Mouse (Mus musculus) right cerebral cortex, adult 2 months (tissue): Measurements from ENCODE around the gene Emc6.

ENCODE experiments used
- DNase-seq, 2 experiments: peaks; one replicate each; pipeline ENCODE4 v3.0.0; 2021 to 2022; ENCODE audit warnings: low spot score in 2 of 2

The Emc6 gene

DNA sequence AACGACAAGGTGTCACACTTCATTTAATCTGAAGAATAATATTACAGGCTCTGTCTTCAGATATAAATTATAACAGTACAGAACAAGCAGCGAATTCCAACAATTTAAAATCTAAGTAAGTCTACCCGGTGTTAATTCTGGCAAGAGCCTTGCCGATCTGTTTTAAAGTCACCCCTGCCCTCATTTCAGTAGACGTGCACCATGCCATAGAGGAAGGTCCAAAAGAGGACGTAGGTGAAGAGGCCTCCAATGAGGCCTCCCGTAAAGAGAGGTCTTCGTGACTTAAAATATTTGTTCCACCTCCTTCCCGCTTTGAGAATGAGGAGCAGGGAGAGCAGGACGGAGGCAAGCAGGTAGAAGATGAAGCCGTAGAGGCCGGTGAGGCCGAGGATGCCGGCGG, 651 bp downstream of the Emc6 start:
- DNase-seq, result no peak

DNA sequence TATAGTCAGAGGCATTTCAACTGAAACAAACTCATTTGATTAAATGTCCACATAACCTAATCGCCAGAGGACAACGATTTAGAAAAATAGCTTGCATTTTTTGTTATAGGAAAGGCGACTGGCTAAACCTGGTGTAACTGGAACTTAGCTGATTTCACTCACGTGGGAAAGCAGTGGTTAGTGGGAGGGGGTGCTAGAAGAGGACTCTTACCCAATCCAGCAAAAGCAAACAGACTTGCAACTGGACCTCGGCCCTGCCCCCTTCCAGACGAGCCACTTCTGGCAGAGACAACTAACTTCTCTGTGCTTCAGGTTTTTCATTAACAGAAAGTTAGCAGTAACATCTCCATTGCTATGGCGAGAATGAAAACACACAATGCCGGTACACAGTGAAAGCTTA, 1.2 kb downstream of the Emc6 start:
- DNase-seq, result no peak

DNA sequence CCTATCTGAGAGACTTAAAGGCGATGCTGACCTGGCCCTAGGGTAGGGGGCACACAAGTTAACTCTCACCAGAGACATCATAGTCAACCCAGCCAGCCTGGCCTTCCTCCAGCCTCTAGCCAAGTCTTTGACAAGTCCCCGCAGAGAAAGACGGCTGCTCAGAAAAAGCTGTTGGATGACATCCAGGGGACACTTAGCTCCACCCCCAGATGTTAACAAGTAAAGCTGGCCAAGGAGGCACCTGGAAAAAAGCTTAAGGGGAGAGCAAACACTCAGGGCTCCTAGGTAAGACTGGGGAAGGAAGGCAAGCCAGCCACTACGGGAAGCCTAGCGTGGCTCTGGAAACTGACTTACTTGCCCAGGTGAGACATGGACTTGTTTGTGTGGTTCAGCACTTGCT, 4.7 kb downstream of the Emc6 start:
- no peak for DNase-seq

DNA sequence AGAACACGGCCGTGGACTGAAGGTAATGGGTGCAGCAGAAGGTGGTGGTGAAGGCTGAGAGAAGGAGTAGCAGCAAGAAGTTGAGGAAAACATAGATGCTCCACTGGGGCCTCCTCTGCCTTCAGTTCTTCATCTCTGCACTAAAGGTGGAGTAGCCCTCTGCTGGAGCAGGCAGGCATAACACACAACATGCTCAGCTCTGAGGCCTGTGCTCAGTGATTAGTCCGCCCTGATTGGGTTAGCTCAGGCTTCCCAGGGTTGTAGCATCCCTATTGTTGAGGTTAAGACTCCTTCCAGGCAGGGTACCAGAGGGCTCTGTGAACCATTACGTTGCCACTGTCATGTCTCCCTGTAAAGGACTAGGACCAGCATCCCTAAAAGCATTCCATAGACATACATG, 7.6 kb downstream of the Emc6 start:
- peak; percentile 66 to 70 for DNase-seq

DNA sequence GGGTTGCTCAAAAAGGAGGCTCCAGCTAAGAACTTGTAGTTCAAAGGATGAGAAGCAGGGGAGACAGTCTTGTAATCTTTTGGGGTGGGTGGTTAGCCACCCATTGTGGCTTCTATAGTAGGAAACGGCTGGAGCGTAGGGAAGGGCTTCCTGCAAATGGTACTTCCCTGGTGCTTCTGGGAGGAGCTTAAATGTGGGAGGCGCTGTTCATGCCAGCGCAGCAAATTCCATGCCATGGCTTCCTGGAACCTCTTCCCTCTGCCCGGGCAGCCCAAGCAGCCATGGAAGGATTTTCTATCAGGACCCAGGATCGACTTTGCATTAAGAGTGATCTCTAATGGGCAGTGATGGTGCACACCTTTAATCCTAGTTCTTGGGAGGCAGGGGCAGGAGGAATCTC, 8.3 kb downstream of the Emc6 start:
- DNase-seq, result no peak

DNA sequence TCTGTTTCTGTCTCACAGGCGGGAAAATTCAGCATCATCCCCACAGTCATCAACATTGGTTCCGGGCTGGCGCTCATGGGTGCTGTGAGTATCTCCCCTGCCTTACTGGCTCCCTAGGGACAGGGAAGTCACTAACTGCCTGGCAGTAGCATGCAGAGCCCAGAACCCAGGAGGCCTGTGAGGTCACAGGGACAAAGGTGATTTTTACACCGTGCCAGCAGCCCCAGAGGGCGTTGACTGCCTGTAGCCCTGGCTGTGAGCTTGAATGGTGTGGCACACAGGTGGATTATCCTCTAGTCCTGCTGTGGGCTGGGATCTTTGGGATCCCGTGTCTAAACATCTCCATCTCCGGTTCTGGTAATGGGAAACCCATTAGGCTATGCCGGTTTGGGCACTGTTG, 8.8 kb downstream of the Emc6 start:
- DNase-seq, result no peak

DNA sequence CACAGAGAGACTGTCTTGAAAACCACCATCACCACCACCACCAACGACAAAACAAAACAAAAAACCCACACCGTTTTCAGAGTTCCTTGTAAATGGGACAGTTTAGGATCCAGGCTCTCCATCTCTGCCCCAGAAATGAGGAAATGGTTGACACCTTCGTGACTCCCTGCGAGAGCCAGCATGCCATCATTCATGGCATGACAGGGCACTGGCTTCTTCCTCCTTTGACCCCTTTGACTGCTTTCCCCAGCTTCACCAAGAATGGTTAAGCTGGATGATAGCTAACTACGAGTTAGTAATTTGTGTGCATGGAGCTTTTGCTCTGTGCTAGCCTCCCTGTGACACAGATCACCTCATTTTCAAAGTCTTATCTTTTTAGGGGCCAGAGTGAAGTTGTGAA, 14.6 kb downstream of the Emc6 start:
- no peak for DNase-seq

DNA sequence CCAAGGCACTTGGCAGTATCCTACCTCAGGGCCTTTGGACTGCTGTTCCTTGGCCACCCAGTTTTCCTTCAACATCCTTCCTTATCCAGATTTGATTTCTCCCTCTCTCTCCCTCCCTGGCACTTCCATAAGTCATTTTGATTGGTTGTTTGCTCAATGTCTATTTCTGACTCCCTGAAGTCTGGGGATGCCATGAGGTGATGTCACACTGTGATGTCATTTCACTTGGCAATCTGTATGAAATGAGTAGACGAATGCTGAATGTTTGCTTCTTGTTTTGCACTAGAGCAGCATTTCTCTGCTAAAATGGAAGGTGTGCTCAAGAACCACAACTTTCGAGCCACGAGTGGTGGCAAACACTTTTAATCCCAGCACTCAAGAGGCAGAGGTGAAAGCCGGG, 15.2 kb downstream of the Emc6 start:
- DNase-seq, result no peak

DNA sequence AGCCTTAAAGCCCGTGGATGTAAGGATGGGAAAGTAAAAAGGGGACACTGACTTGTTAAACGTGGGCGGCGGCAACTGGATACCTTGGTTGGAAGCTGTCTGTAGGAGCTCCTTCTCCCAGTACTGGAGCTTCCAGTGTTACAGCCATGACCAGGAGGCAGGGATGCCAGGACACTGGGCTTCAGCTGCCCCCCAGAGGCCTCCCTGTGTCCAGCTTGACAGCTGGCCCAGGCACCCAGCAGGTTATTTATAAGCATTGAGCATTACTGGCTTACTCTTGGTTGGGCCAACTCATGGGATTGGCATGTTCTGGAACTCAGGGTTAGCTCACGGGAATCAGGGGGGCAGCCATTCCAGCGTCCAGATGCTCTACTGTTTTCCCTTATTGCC, 16.0 kb downstream of the Emc6 start:
- no peak for DNase-seq

DNA sequence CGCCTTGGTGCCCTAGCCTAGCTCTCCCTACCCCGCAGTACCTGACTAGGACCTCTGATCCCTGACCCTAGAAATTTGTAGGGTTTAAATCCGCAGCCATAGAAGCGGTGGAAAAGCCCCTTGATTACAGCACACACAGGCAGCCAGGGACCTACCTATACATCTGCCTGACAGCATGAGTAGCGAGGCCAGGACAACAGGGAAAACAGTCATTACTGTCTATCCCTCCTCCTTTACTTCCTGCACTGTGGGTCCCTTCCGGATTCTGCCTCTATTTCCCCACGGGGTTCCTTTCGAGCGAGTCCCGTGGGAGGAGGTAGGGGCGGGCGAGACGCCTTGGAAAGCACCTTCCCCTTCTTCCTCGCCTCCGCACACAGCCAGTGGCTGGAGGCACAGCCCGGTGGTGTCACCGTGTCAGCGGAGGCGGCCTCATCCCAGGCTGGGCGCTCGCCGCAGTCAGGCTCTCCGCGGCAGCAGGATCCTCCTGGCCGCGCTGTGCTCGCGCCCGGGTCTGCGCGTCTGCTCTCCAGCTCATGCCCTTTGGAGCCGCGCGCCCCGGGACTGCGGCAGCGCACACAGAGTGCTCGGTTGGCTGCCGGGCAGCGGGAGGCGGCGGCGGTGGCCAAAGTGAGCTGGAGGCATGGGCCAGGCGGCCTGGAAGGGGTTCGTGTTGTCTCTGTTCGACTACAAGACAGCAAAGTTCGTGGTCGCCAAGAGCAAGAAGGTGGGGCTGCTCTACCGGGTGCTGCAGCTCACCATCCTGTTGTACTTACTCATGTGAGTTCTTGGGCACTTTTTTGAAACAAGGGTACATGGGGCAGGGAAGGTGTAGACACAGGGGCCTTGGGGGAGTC, 16.7 kb downstream of the Emc6 start, which contains the start of gene P2rx5:
Gene P2rx5 (plus strand): TSS at position 465 of the 854 bp plus-strand sequence.
- DNase-seq, result peak in 1 of 2 experiments; percentile 13

DNA sequence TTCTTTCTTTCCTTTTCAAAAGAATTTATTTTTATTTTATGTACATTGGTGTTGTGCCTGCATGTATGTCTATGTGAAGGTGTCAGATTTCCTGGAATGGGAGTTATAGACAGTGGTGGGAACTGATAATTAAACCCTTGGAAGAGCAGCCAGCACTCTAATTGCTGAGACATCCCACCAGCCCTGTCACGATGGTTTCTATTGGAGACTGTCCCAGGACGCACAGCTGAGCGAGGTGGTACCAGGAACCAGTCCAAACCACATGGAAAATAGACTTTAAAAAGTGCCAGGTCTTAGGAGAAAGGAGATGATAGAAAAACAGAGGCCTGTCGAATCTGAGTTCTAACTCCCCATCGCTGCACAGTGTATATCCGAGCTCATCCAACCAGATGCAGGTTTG, 21.8 kb downstream of the Emc6 start:
- DNase-seq, result no peak

DNA sequence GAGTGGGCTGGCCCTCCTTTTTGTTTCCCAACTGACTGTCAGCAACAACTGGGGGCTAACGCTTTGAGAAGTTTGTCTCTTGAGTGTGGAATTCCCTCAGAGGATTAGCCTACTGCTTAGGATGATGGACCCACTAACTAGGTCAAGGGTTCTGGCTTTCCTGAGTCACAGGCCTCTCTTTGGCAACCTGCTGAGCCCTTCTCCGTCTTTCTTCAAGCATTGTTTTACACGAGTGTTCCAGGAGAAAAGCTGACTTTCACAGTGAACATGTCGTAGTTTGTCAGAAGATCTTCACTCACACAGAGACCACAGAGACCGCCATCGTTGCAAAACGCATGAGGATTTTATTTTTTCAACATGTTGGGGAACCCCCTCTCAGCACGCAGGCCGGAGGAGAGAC, 28.6 kb downstream of the Emc6 start:
- DNase-seq, result no peak

DNA sequence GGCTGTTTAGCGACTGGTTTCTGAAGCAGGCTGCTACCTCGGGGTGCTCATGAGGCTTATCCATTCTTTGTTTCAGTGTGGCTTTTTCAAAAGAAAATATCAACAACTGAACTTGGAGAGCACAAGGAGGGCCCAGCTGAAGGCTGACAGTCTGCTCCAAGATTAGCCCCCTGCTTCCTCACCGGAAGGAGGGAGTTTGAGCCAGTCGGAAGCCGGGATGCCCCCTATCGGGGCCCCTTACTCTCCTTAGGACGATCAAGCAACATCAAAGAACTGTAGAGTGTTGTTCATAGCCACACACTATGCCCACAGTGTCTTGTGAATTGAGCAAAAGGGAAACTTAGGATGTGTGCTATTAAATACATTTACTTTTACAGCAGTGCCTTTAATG, 29.9 kb downstream of the Emc6 start:
- no peak for DNase-seq

DNA sequence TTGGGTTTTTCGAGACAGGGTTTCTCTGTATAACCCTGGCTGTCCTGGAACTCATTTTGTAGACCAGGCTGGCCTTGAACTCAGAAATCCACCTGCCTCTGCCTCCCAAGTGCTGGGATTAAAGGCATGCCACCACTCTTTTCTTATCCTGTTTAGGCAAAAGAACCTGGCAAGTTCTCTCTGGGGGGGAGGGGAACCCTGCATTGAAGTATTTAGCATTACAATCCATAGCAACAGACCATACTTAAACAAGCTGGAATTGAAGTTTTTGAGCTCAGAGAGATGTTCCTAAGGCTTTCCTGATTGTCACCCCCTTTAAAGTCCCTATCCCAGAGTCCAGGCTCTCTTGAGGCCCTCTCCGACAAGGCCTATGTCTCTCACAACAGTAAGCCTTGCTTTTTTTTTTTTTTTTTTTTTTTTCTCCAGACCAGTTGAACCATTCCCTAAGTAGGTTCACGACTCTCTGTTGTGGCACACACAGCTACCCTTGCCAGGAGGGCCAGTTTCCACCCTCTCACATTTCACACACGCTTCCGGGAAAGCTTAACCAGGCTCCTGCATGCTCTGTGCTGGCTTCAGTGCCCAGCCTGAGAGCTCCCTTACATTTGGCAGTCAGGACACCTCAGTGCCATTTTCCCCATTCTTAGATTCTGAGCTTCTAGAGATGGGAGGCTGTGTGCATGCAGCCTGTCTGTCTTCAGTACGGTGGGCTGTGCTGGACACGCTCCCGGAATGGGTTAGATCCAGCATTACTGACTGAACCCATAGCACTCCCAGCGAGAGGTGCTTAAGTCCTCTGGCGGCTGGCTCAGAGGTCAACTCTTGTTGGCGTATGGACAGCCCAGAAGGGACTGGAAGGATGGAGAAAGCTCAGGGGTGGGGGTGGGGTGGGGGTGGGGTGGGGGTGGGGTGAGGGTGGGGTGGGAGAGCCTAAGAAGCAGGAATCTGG, 30.5 kb downstream of the Emc6 start:
- DNase-seq, result no peak

DNA sequence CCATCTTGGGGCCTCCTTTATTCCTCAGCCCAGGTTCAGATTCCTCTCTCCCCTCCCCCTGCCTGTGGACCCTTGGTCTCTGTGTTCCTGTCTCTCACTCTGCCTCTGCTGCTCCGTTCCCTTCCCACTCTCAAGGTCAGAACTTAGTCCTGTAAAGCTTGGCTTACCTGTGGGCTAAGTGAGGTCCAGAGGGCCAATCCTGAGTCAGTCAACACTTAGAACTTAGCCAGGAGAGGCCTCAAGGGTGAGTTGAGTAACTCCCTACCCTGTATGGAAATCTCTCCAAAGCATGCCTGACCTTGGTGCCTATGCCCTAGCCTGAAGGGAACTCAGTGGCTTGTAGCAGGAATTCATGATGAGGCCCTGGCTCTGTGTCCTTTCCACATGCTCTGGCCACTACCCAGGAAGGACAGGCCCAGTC, 32.6 kb downstream of the Emc6 start:
- DNase-seq, result no peak

DNA sequence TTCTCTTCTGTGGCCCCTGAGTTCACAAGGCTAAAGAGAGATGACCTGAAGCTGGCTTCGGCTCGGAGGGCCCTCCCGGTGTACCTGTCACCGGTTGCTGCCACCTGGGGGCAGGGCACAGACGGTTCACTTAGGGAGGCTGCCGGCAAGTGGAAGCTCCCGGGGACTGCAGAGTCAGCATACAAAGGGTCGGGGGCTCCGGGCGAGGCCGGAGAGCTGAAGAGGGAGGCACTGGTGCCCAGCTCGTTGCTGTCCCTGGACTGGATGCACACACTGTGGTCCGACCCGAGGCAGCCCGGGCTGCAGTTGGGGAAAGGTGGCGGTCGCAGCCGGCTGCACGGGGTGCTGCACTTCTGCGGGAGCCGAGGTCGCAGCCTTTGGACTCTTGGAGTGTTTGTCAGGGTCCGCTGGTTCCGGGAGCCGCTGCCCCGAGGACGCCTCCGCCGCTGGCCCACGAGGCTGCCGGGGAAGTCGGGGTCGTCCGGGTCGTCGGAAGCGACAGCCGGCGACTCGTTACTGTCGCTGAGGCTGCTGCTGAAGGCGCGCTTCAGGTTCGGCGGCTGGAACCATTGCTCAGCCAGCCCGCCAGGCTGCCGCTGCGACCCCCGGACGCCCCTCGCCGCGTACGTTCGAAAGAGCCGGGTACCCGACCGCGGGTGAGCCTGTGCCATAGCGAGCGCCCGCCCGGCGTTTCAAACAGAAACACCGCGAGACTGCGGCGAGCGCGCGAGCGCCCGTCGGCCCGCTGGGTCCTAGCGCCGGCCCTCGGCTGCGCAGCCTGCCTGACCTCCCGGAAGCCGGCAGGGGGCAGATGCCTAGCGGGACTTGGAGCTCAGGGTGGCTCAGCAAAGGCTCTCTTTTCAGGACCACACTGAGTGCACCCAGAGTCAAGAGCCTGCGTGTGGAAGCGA, 39.0 kb downstream of the Emc6 start, which contains the start of gene Haspin:
Gene Haspin (minus strand): TSS at position 704 of the 911 bp plus-strand sequence.
- DNase-seq, result peak; percentile 88

DNA sequence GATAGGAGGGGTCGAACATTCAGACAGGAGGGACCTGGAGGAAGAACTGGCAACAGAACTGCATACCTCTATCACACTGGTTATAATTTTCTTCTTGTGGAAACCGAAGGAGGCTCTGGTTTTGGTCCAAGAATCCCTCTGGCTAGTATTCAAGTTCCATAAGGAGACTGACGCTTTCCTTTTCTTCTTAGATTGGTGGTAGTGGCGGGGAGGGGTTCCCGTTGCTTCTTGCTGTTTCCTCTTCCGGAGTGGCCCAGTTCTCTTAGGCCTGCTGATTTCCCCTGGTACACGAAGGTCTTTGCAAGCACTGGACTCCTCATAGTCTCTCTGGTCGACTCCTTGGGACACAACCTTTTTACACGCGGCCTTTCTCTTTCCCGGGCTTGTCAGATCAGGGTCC, 39.7 kb downstream of the Emc6 start:
- no peak for DNase-seq

DNA sequence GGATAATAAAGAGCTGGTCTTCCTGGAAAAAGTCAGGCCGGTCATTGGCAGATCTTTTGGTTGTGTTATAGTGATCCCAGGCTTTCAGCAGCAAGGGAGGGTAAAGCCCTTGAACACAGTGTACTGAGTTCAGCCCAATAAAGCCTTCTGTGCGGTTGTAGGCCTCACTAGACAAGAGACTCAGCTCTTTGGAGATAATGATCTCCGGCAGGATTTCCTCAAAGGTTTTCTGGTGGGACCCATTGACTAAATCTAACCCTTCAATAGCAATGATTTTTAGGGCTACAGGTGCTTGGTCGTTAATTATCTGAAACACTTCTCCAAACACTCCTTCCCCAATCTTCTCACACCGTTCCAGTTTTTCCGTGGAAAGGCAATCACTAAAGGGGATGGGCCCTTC, 40.2 kb downstream of the Emc6 start:
- DNase-seq, result no peak

DNA sequence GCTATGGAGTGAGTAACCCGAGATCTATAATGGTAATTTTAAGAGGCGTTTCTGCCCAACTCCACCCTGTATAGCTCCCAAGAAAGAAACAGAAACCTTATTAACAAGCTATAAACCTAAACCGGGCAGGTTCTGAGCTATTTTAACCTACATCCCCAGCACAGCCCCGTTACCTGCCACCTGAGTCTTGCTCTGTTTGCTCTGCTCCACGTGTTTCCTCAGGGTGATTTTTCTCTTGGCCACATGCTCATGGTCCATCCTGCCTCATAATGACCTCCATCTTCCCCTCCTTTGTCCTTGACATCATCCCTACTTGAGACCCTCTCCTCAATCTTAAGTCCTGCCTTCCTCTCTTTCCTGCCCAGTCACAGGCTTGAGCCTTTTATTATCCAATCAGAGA, 42.6 kb downstream of the Emc6 start:
- DNase-seq, result no peak

DNA sequence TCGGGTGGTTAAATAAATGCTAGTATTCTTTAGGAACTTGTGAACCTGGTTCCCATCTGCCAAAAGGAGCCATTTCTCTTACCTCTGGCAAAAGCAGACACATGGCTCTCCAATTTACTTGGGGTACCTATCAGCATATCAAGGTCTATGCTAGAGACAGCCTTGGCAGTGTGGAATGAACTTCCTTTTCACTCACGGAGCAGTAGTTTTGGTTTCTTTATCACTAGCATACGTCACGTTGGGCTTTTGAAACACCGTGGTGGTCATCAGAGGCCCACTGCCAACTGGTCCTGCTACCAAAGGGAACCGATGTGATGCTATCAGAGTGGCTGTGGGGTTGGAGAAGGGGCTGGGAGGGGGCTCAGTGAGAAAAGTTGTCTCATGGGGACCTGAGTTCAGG, 43.8 kb downstream of the Emc6 start:
- no peak for DNase-seq

DNA sequence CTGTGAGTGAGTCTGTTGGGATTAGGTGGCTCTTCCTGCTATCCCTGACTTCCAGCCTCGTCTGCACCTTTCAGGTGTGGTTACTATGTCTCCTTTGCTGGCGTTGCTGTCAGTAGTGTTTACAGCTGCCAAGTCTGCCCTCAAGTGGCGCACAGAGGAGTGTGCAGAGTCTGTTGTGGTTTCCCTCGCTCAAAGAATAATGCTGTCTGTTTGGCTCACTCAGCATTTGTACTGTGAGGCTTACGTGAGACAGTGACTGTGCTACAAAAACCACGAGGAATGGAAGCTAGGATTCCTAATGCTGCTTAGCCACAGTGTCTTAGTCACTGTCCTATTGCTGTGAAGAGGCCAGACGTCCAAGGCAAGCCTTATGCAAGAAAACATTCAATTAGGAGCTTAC, 45.8 kb downstream of the Emc6 start:
- peak; percentile 40 to 43 for DNase-seq

DNA sequence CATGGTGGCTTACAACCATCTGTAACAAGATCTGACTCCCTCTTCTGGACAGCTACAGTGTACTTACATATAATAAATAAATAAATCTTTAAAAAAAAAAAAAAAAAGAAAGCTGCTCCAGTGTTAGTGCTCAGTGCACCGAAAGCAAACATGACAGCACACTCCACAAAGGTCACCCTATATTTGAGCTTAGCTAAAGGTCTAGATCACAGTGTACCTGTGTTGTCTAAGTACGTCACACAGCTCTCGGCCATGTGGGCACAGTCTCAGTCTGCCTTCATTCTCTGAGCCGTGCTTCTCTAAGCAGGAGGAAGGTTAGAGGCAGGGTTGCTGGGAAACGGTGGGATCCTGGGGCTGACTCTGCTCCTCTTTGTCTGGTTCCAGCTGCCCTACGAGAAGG, 50.3 kb downstream of the Emc6 start:
- DNase-seq, result no peak
